Mouse (Mus musculus) kidney, adult 18-20 months (tissue): ENCODE results near the gene Cbx5.

Source experiments
- DNase-seq: peaks from one replicate; pipeline ENCODE4 v3.0.0; 2021

Cbx5 gene

GRCm38 (mm10) chr15:103170316-103170679, 69.3 kb downstream of the Cbx5 start:
- no peak for DNase-seq

GRCm38 (mm10) chr15:103169612-103170315, 69.9 kb downstream of the Cbx5 start:
- no peak for DNase-seq

- peak; percentile 47 for DNase-seq
These were observed 70.6 kb downstream of the Cbx5 start for GRCm38 (mm10) chr15:103168801-103169611.

- no peak for DNase-seq
These were observed 71.8 kb downstream of the Cbx5 start for GRCm38 (mm10) chr15:103167786-103168185.

GRCm38 (mm10) chr15:103167042-103167615, 72.5 kb downstream of the Cbx5 start, which contains the start of gene Smug1:
Gene Smug1 (minus strand): TSS chr15:103167092.
- no peak for DNase-seq

GRCm38 (mm10) chr15:103165924-103166323, 73.7 kb downstream of the Cbx5 start:
- DNase-seq: no peak

GRCm38 (mm10) chr15:103165379-103165778, 74.2 kb downstream of the Cbx5 start:
- peak; percentile 90 for DNase-seq

GRCm38 (mm10) chr15:103163182-103163919, 76.3 kb downstream of the Cbx5 start:
- peak; percentile 90 for DNase-seq

- DNase-seq: no peak
These were observed 82.0 kb downstream of the Cbx5 start for GRCm38 (mm10) chr15:103157585-103157984.

- DNase-seq: no peak
These were observed 82.7 kb downstream of the Cbx5 start for GRCm38 (mm10) chr15:103156890-103157289.

GRCm38 (mm10) chr15:103155366-103156321, 84.0 kb downstream of the Cbx5 start:
- no peak for DNase-seq

- DNase-seq: no peak
These were observed 86.6 kb downstream of the Cbx5 start for GRCm38 (mm10) chr15:103152890-103153610.

- DNase-seq: no peak
These were observed 87.2 kb downstream of the Cbx5 start for GRCm38 (mm10) chr15:103152371-103152770.

- DNase-seq: peak; percentile 59
These were observed 91.8 kb downstream of the Cbx5 start for GRCm38 (mm10) chr15:103147779-103148178.

- no peak for DNase-seq
These were observed 92.3 kb downstream of the Cbx5 start for GRCm38 (mm10) chr15:103147422-103147690.

- peak; percentile 43 for DNase-seq
These were observed 92.8 kb downstream of the Cbx5 start for GRCm38 (mm10) chr15:103146627-103147421.

- no peak for DNase-seq
These were observed 93.8 kb downstream of the Cbx5 start for GRCm38 (mm10) chr15:103145635-103146299.

GRCm38 (mm10) chr15:103144176-103144575, 95.4 kb downstream of the Cbx5 start:
- DNase-seq: peak; percentile 41
